Mouse (Mus musculus) embryo, embryonic 10 days (tissue): Measurements from ENCODE around the gene Dnajb8.

Experiments used
- DNase-seq: peaks from one replicate; pipeline ENCODE4 v3.0.0-alpha.2; 2015; ENCODE audit warnings: low spot score

Gene Dnajb8

GRCm38 (mm10) chr6:88290129-88290766 is 68.2 kb downstream of the Dnajb8 start:
- no peak for DNase-seq

- no peak for DNase-seq
Measured at GRCm38 (mm10) chr6:88292274-88292909, 70.3 kb downstream of the Dnajb8 start.

GRCm38 (mm10) chr6:88299491-88299890 is 77.4 kb downstream of the Dnajb8 start:
- peak; percentile 64 for DNase-seq

- DNase-seq, result no peak
Measured at GRCm38 (mm10) chr6:88301234-88301633, 79.2 kb downstream of the Dnajb8 start.
